Mouse (Mus musculus) midbrain, embryonic 11.5 days (tissue): Measurements from ENCODE around the gene Wnk4. TPM values are rescaled to one million over a fixed set of nuclear protein-coding genes. Genes with fewer than 3 reads are reported as not detected.

Experiments used
- ATAC-seq: fragments of 200-750 bp; cut with Nextera tagmentation; 2 replicates; pipeline ENCODE4 v1.8.0; 2017; ENCODE audit warnings: moderate TSS enrichment, moderate library complexity; ENCODE audit not compliant: low FRiP score
- DNase-seq: peaks from one replicate; pipeline ENCODE4 v3.0.0; 2015; ENCODE audit warnings: low spot score; ENCODE audit errors: missing footprints
- H3K27ac ChIP-seq: fragments of 300-500 bp; sonication (generic); 2 replicates; pipeline ENCODE4 v1.5.1; 2014; ENCODE audit warnings: low read depth, low read length
- H3K27me3 ChIP-seq: fragments of 300-500 bp; sonication (generic); 2 replicates; pipeline ENCODE4 v1.6.1; 2014; ENCODE audit warnings: mild to moderate bottlenecking, low read length, moderate library complexity, mixed read lengths; ENCODE audit not compliant: control insufficient read depth, insufficient read depth
- H3K36me3 ChIP-seq: fragments of 300-500 bp; sonication (generic); 2 replicates; pipeline ENCODE4 v1.6.1; 2014; ENCODE audit warnings: mild to moderate bottlenecking, low read length, moderate library complexity, mixed read lengths; ENCODE audit not compliant: control insufficient read depth, insufficient read depth
- H3K4me1 ChIP-seq: fragments of 300-500 bp; sonication (generic); 2 replicates; pipeline ENCODE4 v1.6.1; 2014; ENCODE audit warnings: low read length; ENCODE audit not compliant: control insufficient read depth, insufficient read depth
- H3K4me2 ChIP-seq: fragments of 300-500 bp; sonication (generic); 2 replicates; pipeline ENCODE4 v1.6.1; 2014; ENCODE audit warnings: mild to moderate bottlenecking, moderate library complexity
- H3K4me3 ChIP-seq: fragments of 300-500 bp; sonication (generic); 2 replicates; pipeline ENCODE4 v1.5.1; 2014; ENCODE audit warnings: low read depth, low read length
- H3K9ac ChIP-seq: fragments of 300-500 bp; sonication (generic); 2 replicates; pipeline ENCODE4 v1.6.1; 2014; ENCODE audit warnings: low read length
- H3K9me3 ChIP-seq: fragments of 300-500 bp; sonication (generic); 2 replicates; pipeline ENCODE4 v1.6.1; 2016; ENCODE audit warnings: low read length; ENCODE audit not compliant: control insufficient read depth
- WGBS: fragments of 180-500 bp; shearing (Covaris S2); extraction: QIAGEN DNeasy Blood & Tissue Kit; methylation state at CpG from one replicate; pipeline ENCODE4 v1.1.7; 2014; 5-methylcytosine and 5-hydroxymethylcytosine counted together
- polyA plus RNA-seq: library from polyadenylated mRNA; unstranded; fragments of >200 nt; fragmentation: Nextera tagmentation; extraction: Ambion mirVana; gene quantifications from 2 replicates; pipeline ENCODE4 v1.2.1, GENCODE M21; 2014

The Wnk4 gene
- polyA plus RNA-seq = 4.8 and 5.2 TPM in 2 replicates

GRCm38 (mm10) chr11:101259948-101260825 lies at the start of gene Wnk4:
Gene Wnk4 (plus strand): TSS chr11:101260567.
- DNase-seq (peak; percentile 95), ATAC-seq (peak; percentile 81)
- H3K27ac ChIP-seq = peak within 1 kb of the TSS; percentile 51
- peak within 1 kb of the TSS; percentile 54 for H3K9ac ChIP-seq
- no peaks in the 10 kb centered on the region for H3K36me3 ChIP-seq
- 1% methylated on average over 42 of the region's 43 CpGs for WGBS
- peaks cover 41% of the 10 kb centered on the region for H3K27me3 ChIP-seq
- H3K4me2 ChIP-seq = peak within 1 kb of the TSS; percentile 98
- no peaks in the 10 kb centered on the region for H3K9me3 ChIP-seq
- H3K4me1 ChIP-seq = peaks cover 46% of the 10 kb centered on the region
- H3K4me3 ChIP-seq = peak within 1 kb of the TSS; percentile 46

DNA sequence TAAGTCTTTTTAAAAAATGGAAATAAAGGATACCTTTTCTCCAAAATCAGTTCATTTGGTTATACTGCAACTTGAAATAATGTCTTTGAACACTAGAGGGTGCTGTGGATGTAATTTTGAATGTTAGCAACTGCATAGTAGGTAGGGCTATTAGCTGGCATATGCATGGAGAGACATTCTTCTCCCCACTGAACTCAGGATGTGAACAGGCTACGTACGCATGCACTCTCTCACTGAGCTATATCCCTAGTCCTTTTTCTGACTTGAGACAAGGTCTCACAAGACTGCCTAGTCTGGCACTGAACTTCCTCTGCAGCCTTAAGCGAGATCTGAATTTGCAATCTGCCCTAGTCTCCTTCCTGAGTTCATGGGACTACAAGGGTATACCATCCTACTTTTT lies 48.4 kb upstream of the Wnk4 start:
- 60% methylated on average over 3 of the region's 3 CpGs for WGBS
- H3K9ac ChIP-seq = no peak overlapping the region
- H3K27me3 ChIP-seq = no peaks in the 10 kb centered on the region
- H3K36me3 ChIP-seq = no peaks in the 10 kb centered on the region
- no peaks in the 10 kb centered on the region for H3K9me3 ChIP-seq
- ATAC-seq (no peak), DNase-seq (peak; percentile 96)
- H3K4me2 ChIP-seq = no peak overlapping the region
- H3K4me3 ChIP-seq = no peak overlapping the region
- no peak overlapping the region for H3K27ac ChIP-seq
- H3K4me1 ChIP-seq = no peaks in the 10 kb centered on the region

DNA sequence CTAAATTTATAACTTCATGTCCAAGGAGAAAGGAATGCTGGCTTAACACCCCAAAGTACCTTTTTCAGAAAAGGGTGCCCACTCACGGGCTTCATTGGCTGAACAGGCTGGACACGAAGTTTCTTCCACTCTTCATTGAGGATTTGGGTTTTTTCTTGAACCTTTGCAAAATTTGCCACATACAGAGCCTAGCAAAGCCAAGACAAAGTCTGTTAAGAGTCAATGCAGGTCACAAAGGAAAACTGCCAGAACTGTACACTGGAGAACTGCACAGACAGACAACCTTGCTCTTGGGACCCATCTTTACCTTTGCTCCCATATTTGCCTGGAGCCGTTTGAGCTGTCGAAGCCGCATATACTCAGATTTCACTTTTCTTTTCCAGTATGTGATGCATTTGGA lies 43.4 kb upstream of the Wnk4 start:
- DNase-seq (no peak), ATAC-seq (no peak)
- Histone ChIP-seq H3K36me3 (no peaks in the 10 kb centered on the region), H3K4me2 (no peak overlapping the region), H3K27me3 (no peaks in the 10 kb centered on the region), H3K4me3 (no peak overlapping the region), H3K27ac (no peak overlapping the region), H3K4me1 (no peaks in the 10 kb centered on the region), H3K9ac (no peak overlapping the region), H3K9me3 (no peaks in the 10 kb centered on the region)
- WGBS = 93% methylated on average over 5 of the region's 5 CpGs

GRCm38 (mm10) chr11:101218436-101219055 lies 41.8 kb upstream of the Wnk4 start:
- DNase-seq = no peak
- Histone ChIP-seq H3K4me1 (no peaks in the 10 kb centered on the region), H3K9ac (no peak overlapping the region), H3K27ac (no peak overlapping the region), H3K4me3 (no peak overlapping the region), H3K9me3 (no peaks in the 10 kb centered on the region), H3K36me3 (no peaks in the 10 kb centered on the region), H3K27me3 (no peaks in the 10 kb centered on the region), H3K4me2 (no peak overlapping the region)
- ATAC-seq = no peak
- WGBS = 86% methylated on average over 10 of the region's 10 CpGs

DNA sequence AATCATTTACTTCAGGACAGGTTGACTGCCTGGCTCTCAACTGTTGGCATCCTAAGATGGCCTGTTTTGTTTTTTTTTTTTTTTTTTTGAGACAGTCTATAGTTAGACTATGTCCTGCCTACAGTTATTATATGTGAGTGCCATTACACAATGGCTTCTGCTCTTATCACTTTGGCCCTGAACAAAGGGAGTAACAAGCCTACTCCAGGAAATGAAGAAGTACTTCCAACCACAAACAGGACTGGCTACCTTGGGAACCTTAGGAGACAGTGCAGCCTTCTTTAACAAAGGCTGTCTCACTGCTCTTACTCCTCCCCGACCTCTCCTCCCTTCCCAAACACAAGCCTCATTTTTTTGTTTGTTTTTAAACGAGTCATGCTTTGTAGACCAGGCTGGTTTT lies 39.5 kb upstream of the Wnk4 start:
- Histone ChIP-seq H3K4me2 (no peak overlapping the region), H3K36me3 (no peaks in the 10 kb centered on the region), H3K9me3 (no peaks in the 10 kb centered on the region), H3K4me1 (no peaks in the 10 kb centered on the region), H3K27me3 (no peaks in the 10 kb centered on the region), H3K27ac (no peak overlapping the region), H3K4me3 (no peak overlapping the region), H3K9ac (no peak overlapping the region)
- no peak for ATAC-seq
- 59% methylated on average over 2 of the region's 2 CpGs for WGBS
- no peak for DNase-seq

- Histone ChIP-seq H3K4me2 (no peak overlapping the region), H3K9me3 (no peaks in the 10 kb centered on the region), H3K36me3 (no peaks in the 10 kb centered on the region), H3K4me1 (no peaks in the 10 kb centered on the region), H3K4me3 (no peak overlapping the region), H3K9ac (no peak overlapping the region), H3K27ac (no peak overlapping the region), H3K27me3 (no peaks in the 10 kb centered on the region)
- ATAC-seq (no peak), DNase-seq (no peak)
- 91% methylated on average over 8 of the region's 8 CpGs for WGBS
These were observed 38.9 kb upstream of the Wnk4 start for GRCm38 (mm10) chr11:101221306-101221986.

GRCm38 (mm10) chr11:101224337-101224736 lies 36.0 kb upstream of the Wnk4 start:
- H3K27me3 ChIP-seq = no peaks in the 10 kb centered on the region
- WGBS = 90% methylated on average over 3 of the region's 3 CpGs
- H3K4me1 ChIP-seq = no peaks in the 10 kb centered on the region
- no peak for ATAC-seq
- H3K4me2 ChIP-seq = no peak overlapping the region
- DNase-seq = no peak
- H3K9me3 ChIP-seq = no peaks in the 10 kb centered on the region
- no peak overlapping the region for H3K4me3 ChIP-seq
- H3K9ac ChIP-seq = no peak overlapping the region
- no peak overlapping the region for H3K27ac ChIP-seq
- no peaks in the 10 kb centered on the region for H3K36me3 ChIP-seq

GRCm38 (mm10) chr11:101225331-101226064 lies 34.9 kb upstream of the Wnk4 start:
- Histone ChIP-seq H3K9ac (peak overlapping the region; percentile 74), H3K4me1 (peaks cover 7% of the 10 kb centered on the region), H3K9me3 (no peaks in the 10 kb centered on the region), H3K4me2 (peak overlapping the region; percentile 97), H3K27me3 (no peaks in the 10 kb centered on the region), H3K27ac (no peak overlapping the region), H3K4me3 (peak overlapping the region; percentile 84), H3K36me3 (no peaks in the 10 kb centered on the region)
- DNase-seq (no peak), ATAC-seq (no peak)
- 19% methylated on average over 25 of the region's 25 CpGs for WGBS
